8 mouse cellular contexts compared by ENCODE assay signal in genomic region chr8:79650158-79650814, GRCm38 (mm10). TPM values are rescaled to one million over a fixed set of nuclear protein-coding genes. Genes with fewer than 3 reads are reported as not detected.
DNase-seq lines count a peak whose midpoint lies in the region; ATAC-seq and TF ChIP-seq lines count a peak whose summit lies in the region.
"Had no signal": no experiment of that assay in that cellular context is flagged by ENCODE, and none has a peak within 500 bp of the region (broad histone marks: within the 10 kb centered on the region; RNA-seq: fewer than 3 reads in every experiment).

No protein-coding gene starts in this region.

- ATAC-seq in lung, embryonic 14.5 days (ENCODE audit: insufficient read depth), result no peak
- peak; percentile 85 for ATAC-seq in erythroblast, adult 5-6 weeks (replicated peaks; ENCODE audit: low FRiP score, poor library complexity, severe bottlenecking)

- WGBS in lung, embryonic 14.5 days, result 76% methylated on average over 1 of the region's 1 CpGs
- WGBS in lung, adult 2 months, result 81% methylated on average over 1 of the region's 1 CpGs

- intact Hi-C loops in heart, postnatal 36 days (cut with DNase I), result no loop called here

- TF ChIP-seq POLR2A in lung, adult 2 months (IDR thresholded peaks at IDR 0.05; ENCODE audit: borderline replicate concordance, extremely low read depth, low read depth, low read length), result no peak

- H3K4me3 ChIP-seq in lung, embryonic 14.5 days (ENCODE audit: low read depth, low read length), result no peak overlapping the region
- H3K4me3 ChIP-seq in lung, adult 2 months (replicated peaks; ENCODE audit: extremely low read depth, low read depth, low read length), result no peak overlapping the region
- H3K4me3 ChIP-seq: megakaryocyte, embryonic 14.5 days had no signal

- H3K9me3 ChIP-seq in lung, embryonic 14.5 days (ENCODE audit: low read depth, low read length), result no peaks in the 10 kb centered on the region
- H3K9me3 ChIP-seq: megakaryocyte, embryonic 14.5 days had no signal

- peak; percentile 67 for TF ChIP-seq CTCF in lung, embryonic 14.5 days (IDR thresholded peaks at IDR 0.05; ENCODE audit: low read depth)
- TF ChIP-seq CTCF in lung, adult 2 months (IDR thresholded peaks at IDR 0.05; ENCODE audit: insufficient read depth, low read length), result no peak

- H3K27me3 ChIP-seq in lung, embryonic 14.5 days (ENCODE audit: insufficient read depth, low read length), result no peaks in the 10 kb centered on the region
- H3K27me3 ChIP-seq: megakaryocyte, embryonic 14.5 days had no signal

- H3K4me2 ChIP-seq in lung, embryonic 14.5 days, result no peak overlapping the region

- no peaks in the 10 kb centered on the region for H3K4me1 ChIP-seq in lung, embryonic 14.5 days (ENCODE audit: insufficient read depth)
- H3K4me1 ChIP-seq in lung, adult 2 months (ENCODE audit: control insufficient read depth, insufficient read depth, low read length), result no peaks in the 10 kb centered on the region; the same call in 1 of the 2 replicates

- H3K27ac ChIP-seq in lung, embryonic 14.5 days (ENCODE audit: low read depth), result no peak overlapping the region

- H3K36me3 ChIP-seq in lung, embryonic 14.5 days (ENCODE audit: insufficient read depth), result peaks cover 53% of the 10 kb centered on the region

- peak; percentile 68 for DNase-seq in lung, embryonic 14.5 days
- no peak for DNase-seq in lung, adult 2 months
- DNase-seq in NIH3T3 (ENCODE audit: low read depth), result peak; percentile 60
- DNase-seq in spleen, postnatal 10 days (ENCODE audit: low spot score in 2 of 2), result peak; percentile 28 to 66
- DNase-seq in heart, postnatal 36 days, result no peak
- DNase-seq in layer of hippocampus, postnatal 10 days (ENCODE audit: low spot score in 2 of 2), result no peak

- no peak overlapping the region for H3K9ac ChIP-seq in lung, embryonic 14.5 days

RNA-seq across cellular contexts. Expression of gene Otud4, which starts 10.9 kb away (rescaled TPM):
- 26.8 and 27.1 TPM in 2 replicates for polyA plus RNA-seq in lung, embryonic 14.5 days (2014; fragmentation: Nextera tagmentation; extraction: Ambion mirVana)
- 23.1 and 28.0 TPM in 2 replicates for polyA plus RNA-seq in lung, adult 2 months (2012; rRNA removed)
- total RNA-seq in erythroblast, adult 5-6 weeks (2015; ENCODE audit: low replicate concordance), result 14.8 and 15.6 TPM in 2 replicates
- total RNA-seq in erythroblast, adult 5-6 weeks (2017; ENCODE audit: low replicate concordance), result 21.6 and 23.8 TPM in 2 replicates
- 10 to 100 TPM; 44.8 to 55.3 TPM for total RNA-seq in heart, postnatal 36 days (2021)
- 10 to 100 TPM; 40.5 to 45.3 TPM for total RNA-seq in layer of hippocampus, postnatal 10 days (2021)

Comparison
In these comparisons a context has a peak if more than half of its experiments do, and no peak if none do; other contexts are left out.
1. DNase-seq: peak in lung, embryonic 14.5 days (single experiment), NIH3T3 (single experiment) and spleen, postnatal 10 days (2 of 2); none in lung, adult 2 months (single experiment), heart, postnatal 36 days (0 of 2) and layer of hippocampus, postnatal 10 days (0 of 2).